Mouse (Mus musculus) Patski (cell line): ENCODE results near the gene Ppdpf. TPM values are rescaled to one million over a fixed set of nuclear protein-coding genes. Genes with fewer than 3 reads are reported as not detected.

ENCODE experiments used
- ATAC-seq: fragments of 100-300 bp; one replicate; pipeline ENCODE4 v1.8.0; 2021
- CTCF ChIA-PET: fragments of 350-600 bp; sonication (Branson Sonifier 250); formaldehyde crosslinking; loops from one replicate; lab custom pipeline; 2022; ENCODE audit warnings: inconsistent platforms; lab: Charles Lee
- POLR2A ChIA-PET: fragments of 350-600 bp; sonication (Branson Sonifier 250); formaldehyde crosslinking; loops from one replicate; lab custom pipeline; 2022; ENCODE audit warnings: antibody characterized with exemption, inconsistent platforms; lab: Charles Lee
- DNase-seq: peaks from one replicate; pipeline ENCODE4 v3.0.0-alpha.2; 2011; ENCODE audit warnings: low read depth, low spot score
- H3K27me3 ChIP-seq: fragments of 371-371 bp; one replicate; pipeline ENCODE4 v1.5.1; 2021
- CTCF ChIP-seq: fragments of 100-300 bp; IDR thresholded peaks from one replicate; pipeline ENCODE4 v1.5.1; 2021
- in situ Hi-C: fragments of 300-500 bp; cut with MboI; formaldehyde crosslinking; loops from 3 replicates; pipeline ENCODE4 v1.11.1; 2018; ENCODE audit warnings: low pct_unique_long_range_greater_than_20kb, mixed read lengths
- polyA plus RNA-seq: library from polyadenylated mRNA; unstranded; gene quantifications from one replicate; pipeline ENCODE4 v1.2.3, GENCODE M21; 2021

The Ppdpf gene
- polyA plus RNA-seq: 61.6 TPM

GRCm38 (mm10) chr2:181187121-181188000 is at the start of gene Ppdpf:
Gene Ppdpf (plus strand): TSS chr2:181187247.
- ChIA-PET CTCF (interaction anchor here (0.8 to 4.9 kb wide), 17 partner anchors 12 to 309 kb away, joined by 3 to 40 read pairs (median 4); partner anchors contain the start of genes Ptk6, Rtel1 and Tpd52l2), POLR2A (interaction anchor here (1.2 kb wide), 1 partner anchor 178 kb away, joined by 4 read pairs; no protein-coding TSS in a partner anchor)
- TF ChIP-seq CTCF: no peak
- in situ Hi-C loops: loop anchor here (5.0 kb wide), 2 partner anchors 65 to 145 kb away; no protein-coding TSS in a partner anchor
- DNase-seq: peak; percentile 43
- H3K27me3 ChIP-seq: no peaks in the 10 kb centered on the region
- peak; percentile 94 for ATAC-seq

DNA sequence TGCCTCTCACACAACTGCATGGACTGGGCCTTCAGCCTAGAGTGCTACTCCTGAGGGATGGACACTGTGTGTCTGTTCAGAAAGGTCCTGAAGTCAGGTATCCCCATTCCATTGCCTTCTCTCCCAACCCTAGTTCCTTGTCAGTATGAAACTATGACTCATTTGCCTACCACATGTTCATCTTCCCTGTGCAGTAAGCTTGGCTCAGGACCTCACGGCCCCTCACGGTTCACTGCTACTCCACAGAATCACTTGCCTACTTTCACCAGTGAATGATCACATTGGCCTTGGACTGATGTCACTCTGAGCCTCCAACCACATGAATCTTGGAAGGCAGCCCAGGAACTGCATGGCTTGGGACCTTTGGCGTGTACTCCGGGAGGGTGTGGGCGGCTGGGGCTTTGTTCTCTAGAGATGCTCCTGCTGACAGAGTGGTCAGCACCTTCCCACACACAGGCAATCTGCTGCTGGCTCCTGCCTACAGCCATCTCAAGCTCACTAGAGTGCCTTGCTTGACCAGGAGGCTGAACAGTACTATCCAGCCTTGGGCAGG is 47.3 kb upstream of the Ppdpf start:
- ATAC-seq: peak; percentile 63
- H3K27me3 ChIP-seq: peaks cover 19% of the 10 kb centered on the region
- peak; percentile 37 for DNase-seq
- POLR2A ChIA-PET: no interaction called here
- in situ Hi-C loops: no loop called here
- TF ChIP-seq CTCF: no peak
- CTCF ChIA-PET: no interaction called here

- in situ Hi-C loops: no loop called here
- CTCF ChIA-PET: no interaction called here
- peaks cover 4% of the 10 kb centered on the region for H3K27me3 ChIP-seq
- ATAC-seq (no peak), DNase-seq (no peak)
- POLR2A ChIA-PET: no interaction called here
- no peak for TF ChIP-seq CTCF
Observed at GRCm38 (mm10) chr2:181142703-181143135, 44.3 kb upstream of the Ppdpf start.

- POLR2A ChIA-PET: interaction anchor here (0.5 kb wide), 1 partner anchor 180 kb away, joined by 4 read pairs; no protein-coding TSS in a partner anchor
- DNase-seq (no peak), ATAC-seq (no peak)
- CTCF ChIA-PET: no interaction called here
- in situ Hi-C loops: no loop called here
- TF ChIP-seq CTCF: no peak
- H3K27me3 ChIP-seq: peaks cover 4% of the 10 kb centered on the region
Observed at GRCm38 (mm10) chr2:181143509-181144276, 43.4 kb upstream of the Ppdpf start.

DNA sequence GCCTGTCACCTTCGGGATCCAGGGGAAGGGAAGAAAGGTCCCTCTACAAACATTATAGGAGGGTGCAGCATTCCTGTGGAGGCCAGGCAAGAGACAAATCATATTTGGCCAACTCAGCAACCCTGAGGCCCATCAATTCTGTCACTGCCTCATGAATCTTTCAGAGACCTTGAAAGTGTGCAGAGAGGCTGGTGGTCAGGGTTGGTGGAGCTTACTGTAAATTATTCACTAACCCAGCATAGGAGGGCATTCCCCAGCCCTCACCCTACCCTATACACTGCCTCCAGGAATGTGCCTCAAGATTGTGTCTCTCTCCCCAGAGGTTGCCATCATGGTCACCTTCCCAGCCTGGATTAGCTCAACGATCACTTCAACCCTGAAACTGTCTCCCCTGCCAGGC is 42.4 kb upstream of the Ppdpf start:
- ChIA-PET CTCF (no interaction called here), POLR2A (no interaction called here)
- DNase-seq (peak; percentile 34), ATAC-seq (peak; percentile 77)
- H3K27me3 ChIP-seq: peaks cover 8% of the 10 kb centered on the region
- in situ Hi-C loops: no loop called here
- no peak for TF ChIP-seq CTCF

DNA sequence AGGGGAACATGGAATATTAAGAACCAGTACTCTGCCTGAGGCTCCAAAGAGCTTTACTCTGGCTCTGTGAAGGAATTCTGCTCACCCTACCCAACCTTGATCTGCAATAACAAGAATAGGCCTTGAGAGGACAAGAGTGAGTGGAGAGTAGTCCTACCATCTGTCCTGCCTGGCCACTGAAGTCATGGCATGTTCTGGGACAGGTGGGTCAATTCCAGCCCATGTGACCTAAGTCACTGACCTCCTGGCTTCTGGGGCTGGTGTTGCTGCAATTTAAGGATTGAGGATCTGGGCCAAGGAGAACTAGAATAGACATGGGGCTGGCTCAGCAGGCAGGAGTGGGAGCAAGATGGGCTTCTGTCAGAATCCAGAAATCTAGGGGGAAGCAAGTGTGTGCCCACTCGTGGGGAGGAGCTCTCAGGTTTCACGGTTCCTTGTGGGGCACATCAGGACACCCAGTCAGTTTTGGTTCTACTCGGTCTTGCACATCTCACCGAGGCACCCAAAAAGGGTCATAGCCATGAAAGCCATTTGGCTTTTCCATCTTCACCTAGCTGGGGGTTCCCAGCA is 40.0 kb upstream of the Ppdpf start:
- CTCF ChIA-PET: no interaction called here
- in situ Hi-C loops: no loop called here
- H3K27me3 ChIP-seq: peaks cover 7% of the 10 kb centered on the region
- ATAC-seq: no peak
- DNase-seq: no peak
- no peak for TF ChIP-seq CTCF
- POLR2A ChIA-PET: no interaction called here

DNA sequence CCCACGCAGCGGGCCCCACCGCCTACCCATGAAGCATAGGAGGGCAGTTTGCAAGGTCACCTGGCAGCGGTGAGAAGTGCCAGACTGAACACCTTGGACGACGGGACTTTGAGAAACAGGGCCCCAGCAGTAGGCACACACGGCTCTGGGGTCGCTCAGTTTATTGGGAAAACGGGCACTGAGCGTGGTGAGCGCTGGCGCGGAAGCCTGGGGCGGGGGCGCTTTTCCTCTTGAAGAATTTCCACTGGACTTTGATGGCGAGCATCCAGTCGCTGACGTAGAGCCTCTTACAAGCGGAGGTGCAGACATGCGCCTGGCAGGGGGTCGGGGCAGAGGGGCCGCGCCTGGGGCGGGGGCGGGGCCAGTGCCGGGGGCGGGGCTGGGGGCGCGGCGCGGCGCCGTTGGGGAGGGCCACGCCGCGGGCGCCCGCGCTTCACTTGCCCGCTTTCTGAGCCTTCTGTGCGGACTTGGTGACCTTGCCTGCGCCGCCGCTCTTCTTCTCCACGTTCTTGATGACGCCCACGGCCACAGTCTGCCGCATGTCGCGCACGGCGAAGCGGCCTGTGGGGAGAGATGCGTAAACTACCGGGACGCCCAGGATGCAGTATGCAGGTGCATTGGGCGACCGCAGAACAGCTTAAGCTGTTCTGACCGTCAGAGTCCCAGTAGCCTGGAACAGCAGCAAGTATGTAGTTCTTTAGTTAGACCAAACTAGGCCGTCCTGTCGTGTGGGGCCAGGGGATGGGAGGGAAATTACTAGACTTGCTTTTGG is 39.3 kb upstream of the Ppdpf start:
- peaks cover 9% of the 10 kb centered on the region for H3K27me3 ChIP-seq
- ATAC-seq (no peak), DNase-seq (no peak)
- ChIA-PET POLR2A (no interaction called here), CTCF (no interaction called here)
- TF ChIP-seq CTCF: no peak
- in situ Hi-C loops: no loop called here

DNA sequence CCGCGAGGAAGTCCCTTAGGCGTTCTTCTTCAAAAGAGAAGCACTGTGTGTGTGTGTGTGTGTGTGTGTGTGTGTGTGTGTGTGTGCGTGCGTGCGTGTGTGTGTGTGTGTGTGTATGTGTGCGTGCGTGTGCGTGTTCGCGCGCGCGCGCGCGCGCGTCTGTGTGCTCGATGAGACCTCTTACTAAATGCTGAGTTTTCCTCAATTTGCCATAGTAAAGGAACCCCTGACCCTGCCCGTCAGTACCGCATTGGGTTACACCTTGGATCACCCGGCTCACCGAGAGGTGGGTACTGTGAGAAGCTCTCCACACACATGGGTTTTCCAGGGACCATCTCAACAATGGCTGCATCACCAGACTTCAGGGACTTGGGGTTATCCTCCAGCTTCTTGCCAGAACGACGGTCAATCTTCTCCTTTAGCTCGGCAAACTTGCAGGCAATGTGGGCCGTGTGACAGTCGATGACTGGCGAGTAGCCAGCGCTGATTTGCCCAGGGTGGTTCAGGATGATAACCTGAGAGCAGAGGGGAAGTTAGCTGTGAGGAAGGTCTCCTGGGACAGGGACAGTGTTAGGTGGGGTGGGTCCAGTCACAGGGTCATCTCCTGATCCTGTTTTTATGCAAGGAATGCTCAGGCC is 38.6 kb upstream of the Ppdpf start:
- ChIA-PET POLR2A (no interaction called here), CTCF (no interaction called here)
- H3K27me3 ChIP-seq: peaks cover 16% of the 10 kb centered on the region
- no peak for TF ChIP-seq CTCF
- in situ Hi-C loops: no loop called here
- ATAC-seq: no peak
- DNase-seq: no peak

- no peak for ATAC-seq
- TF ChIP-seq CTCF: no peak
- POLR2A ChIA-PET: no interaction called here
- no peak for DNase-seq
- CTCF ChIA-PET: no interaction called here
- in situ Hi-C loops: no loop called here
- H3K27me3 ChIP-seq: peaks cover 21% of the 10 kb centered on the region
Observed at GRCm38 (mm10) chr2:181150281-181150680, 36.8 kb upstream of the Ppdpf start.
